Mouse (Mus musculus) liver, postnatal 0 days (tissue): ENCODE results near the gene Ptges2.

Experiments used
- CTCF ChIP-seq: sonication (generic); IDR thresholded peaks from 2 replicates; pipeline ENCODE4 v1.5.1; 2016; ENCODE audit warnings: antibody characterized with exemption, low read depth
- EP300 ChIP-seq: IDR thresholded peaks from 2 replicates; pipeline ENCODE4 v1.6.1; 2016; ENCODE audit warnings: antibody characterized with exemption, low read depth, mild to moderate bottlenecking

- TF ChIP-seq CTCF (no peak), EP300 (no peak)
These were observed 47.4 kb upstream of the Ptges2 start for GRCm38 (mm10) chr2:32348311-32348710.
